Mouse (Mus musculus): ENCODE measurements around the gene Lrguk.
A peak's percentile ranks its signal among the peaks of the same experiment; 100 is the strongest.

Lrguk gene

DNA sequence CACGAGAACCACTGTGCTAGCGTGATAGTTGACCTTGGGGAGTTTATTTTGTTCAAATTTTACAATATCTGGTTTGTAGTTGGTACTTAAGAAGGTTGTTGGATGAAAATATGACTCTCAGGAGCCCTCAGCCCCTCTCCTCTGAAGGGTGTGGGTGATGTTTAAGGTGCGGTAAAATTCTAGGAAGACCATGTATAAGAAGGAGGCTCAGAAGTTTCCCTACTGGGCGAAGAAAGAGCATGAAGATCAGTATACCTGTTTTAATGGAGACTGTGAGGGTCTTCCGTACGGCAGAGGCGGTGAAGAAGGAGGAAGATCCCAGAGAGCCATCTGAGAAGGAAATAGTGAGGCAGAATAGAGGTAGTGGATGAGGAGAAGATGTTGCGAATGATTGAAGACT is 38.0 kb downstream of the Lrguk start:
- DNase-seq: no peak

DNA sequence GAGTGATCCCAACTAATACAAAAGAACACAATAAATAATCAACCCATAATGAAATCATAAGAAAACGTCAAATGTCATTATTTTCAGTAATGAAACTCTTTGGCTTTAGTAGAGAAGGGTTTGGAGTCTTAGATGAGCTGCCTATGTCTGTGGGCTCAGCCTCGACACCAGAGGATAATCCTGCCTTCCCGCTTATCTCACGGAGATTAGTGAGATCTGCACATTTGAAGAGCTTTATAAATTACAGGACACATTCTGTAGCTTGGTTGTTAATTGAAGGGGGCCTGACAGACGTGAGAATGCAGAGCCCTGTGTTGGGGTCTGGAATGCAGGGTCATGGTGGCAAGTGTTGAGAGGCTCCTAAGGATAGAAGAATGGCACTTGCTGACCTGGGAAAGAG is 42.7 kb downstream of the Lrguk start:
- DNase-seq: no peak

DNA sequence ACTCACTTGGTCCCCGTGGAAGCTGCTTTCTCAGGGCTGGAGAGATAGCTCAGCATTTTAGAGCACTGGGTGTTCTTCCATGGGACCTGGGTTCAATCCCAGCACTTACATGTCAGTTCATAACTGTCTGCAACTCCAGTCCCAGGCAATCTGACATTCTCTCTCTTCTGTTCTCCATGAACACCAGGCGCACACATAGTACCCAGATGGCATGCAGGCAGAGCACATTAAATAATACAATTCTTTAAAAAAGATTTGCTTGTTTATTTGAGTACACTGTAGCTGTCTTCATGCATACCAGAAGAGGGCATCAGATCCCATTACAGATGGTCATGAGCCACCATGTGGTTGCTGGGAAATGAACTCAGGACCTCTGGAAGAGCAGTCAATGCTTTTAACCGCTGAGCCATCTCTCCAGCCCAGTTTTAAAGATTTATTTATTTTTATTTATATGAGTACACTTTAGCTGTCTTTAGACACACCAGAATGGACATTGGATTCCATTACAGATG is 44.7 kb downstream of the Lrguk start:
- DNase-seq: no peak

DNA sequence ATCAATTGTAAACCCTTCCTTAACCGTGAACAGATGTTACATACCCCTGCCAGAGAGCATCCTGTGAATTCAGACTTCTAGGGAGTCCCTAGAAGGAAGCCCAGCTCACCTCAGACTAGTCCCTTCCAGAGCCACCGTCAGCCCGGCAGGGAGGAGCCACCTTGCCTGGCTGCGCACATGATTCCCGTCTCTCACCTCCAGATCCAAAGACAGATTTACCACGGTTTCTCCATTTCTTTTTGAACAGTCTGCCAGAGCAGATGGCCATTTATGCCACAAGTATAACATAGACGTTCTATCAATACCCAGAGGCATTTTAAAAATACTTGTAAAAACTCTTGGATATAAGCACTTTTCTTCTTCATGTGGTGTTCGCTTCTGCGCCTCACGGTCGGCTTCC is 46.3 kb downstream of the Lrguk start:
- no peak for DNase-seq

DNA sequence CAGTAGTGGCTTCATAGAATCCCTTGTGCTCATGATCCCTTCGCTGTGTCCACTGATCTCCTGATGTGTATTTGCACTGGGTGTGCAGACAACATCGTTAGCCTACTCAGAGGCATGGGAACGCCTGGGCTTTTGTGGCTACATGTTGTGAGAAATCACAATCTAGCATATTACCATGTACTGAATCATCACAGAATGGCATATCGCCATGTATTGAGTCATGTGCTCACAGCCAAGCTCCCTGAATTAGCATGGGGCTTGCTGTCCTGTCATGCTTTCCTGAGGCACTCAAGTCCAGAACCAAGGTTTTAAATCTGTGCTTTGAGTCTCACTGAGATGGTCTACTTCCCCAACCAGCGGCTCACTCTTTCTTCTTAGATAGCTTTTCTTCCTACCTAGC is 54.2 kb downstream of the Lrguk start:
- no peak for DNase-seq

DNA sequence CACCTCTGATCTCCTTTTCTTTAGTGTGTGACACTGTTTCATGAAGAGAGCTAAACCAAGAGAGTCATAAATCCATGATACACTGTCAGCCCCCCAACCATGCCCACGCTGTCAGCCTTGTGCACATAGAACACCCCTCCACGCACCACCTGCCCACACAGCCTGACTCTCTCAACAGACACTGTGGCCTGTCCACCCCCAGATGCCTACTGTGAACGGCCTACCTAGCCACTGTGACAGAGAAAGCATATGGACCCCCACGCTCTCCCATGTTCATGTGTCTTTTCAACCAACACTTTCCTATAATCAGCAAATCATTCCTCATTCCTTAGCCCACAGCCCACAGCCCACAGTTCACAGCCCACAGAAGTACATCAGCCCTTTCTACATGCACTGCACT is 58.5 kb downstream of the Lrguk start:
- no peak for DNase-seq

DNA sequence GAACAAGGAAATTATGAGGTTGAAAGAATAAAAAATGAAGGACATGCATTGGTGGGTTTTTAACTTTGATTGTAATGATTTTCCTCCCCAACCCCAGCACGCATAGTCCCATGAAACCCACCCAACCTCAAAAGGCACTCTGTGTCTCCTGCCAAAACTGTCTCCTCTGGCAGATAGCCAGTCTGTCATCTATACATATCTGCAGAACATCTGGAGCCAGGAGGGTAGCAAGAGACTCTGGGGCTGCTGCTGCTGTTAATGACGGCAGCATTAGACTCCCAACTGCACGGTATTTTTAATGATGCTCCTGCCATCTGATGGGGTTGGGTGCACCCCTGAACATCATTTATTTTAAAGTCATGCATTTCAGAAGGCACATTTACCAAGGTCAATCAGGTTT is 59.7 kb downstream of the Lrguk start:
- no peak for DNase-seq

DNA sequence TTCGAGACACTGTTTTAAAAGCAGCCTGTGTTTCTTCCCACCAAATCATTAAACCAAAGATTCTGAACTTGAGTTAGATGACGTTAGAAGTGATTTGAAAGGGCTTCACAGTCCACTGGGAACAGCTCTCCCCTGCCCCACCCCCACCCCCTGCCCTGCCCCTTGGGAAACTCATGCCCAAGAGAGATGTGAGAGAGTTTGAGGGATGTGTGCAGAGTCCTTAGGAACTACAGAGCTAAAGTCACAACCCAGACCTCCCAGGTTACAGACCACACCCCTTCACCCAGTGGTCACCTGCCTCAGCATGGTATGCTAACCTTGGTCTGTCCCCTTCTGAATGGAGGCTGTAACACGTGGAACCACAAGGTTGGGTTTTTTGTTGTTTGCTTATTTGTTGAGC is 62.3 kb downstream of the Lrguk start:
- no peak for DNase-seq

DNA sequence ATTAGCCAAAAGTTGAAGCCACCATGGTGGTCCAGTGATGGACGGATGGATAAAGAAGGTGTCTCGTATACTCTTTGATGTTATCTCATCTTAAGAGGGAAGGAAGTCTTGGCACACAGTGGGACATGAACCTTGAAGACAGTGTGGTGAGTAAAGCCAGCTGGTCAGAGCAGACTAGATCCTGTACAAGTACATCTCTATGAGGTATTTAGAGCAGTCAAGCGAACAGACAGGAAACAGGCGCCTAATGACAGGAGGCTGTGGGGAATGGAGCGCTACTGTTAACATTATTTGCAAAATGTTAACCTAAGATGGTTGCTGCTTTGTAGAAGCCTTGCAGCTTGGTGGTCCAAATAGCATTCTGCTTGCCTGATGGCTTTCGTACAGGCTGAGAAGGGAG is 67.0 kb downstream of the Lrguk start:
- no peak for DNase-seq

DNA sequence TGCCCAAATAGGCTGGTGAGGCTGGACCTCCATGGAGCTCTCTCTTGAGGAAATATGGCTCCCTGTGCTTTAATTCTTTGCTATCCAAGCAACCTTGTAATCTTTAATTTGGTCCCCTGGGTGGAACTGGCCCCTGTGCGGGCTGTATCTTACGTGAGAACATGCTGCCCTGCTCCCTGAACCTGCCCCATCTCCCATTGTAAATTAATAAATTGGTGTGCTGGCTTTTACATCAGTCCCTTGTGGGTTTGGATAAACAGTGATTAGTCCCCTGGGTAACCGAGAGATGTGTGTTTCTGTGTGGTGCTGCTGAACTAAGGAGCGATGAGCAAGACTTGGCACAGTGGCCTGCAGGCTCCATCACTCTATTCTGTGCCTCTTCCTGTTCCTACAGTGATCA is 67.7 kb downstream of the Lrguk start:
- no peak for DNase-seq

DNA sequence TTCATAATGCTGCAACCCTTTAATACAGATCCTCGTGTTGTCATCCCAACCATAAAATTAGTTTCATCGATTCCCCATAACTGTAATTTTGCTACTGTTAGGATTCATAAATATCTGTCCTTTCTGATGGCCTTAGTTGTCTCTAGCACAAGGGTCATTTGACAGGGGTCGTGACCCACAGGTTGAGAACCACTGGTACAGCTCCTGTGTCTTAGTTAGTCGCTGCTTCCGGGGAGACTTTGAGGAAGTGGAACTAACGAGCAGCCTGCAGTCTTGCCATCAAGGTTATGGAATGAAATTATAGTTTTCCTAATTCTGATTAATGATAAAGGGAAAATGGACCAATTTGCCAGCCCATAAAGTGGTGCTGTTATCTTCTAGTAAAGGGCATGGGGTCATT is 70.5 kb downstream of the Lrguk start:
- DNase-seq: no peak

DNA sequence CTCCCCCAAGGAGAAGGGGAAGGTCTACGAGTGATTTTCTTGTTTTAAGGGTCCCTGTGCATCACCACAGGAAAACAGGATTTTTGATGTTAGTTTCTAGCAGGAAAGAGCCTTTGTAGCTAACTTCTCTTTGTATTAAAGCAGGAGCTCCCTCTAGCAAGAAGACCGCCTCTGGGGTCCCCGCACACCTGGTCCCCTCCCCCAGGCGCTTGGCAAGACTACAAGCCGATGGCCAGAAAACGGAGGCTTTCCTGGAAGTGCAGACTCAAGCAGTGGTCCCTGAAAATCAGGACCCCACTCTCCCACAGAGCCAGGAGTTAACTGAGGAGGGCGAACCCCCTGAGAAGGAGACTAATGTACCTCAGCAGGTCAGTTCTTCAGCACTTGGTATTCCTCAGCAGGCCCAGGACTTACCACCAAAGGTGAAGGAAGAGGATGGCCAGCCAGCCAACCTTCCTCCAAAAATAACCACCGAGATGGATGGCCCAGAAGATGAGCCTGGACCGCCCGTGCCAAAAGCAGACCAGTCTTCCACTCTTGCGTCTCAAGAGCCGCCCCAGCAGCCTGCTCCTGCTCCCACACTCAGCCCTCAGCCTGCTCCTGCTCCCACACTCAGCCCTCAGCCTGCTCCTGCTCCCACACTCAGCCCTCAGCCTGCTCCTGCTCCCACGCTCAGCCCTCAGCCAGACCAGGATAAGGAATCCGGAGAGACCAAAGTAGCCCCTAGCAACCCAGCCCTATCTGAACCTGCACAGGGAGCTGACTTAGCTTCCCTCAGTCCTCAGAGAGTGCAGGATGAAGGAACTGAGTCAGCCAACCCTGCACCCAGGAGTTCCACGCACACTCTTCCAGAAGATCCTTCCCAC is 72.5 kb downstream of the Lrguk start:
- peak; percentile 35 to 52 for DNase-seq

DNA sequence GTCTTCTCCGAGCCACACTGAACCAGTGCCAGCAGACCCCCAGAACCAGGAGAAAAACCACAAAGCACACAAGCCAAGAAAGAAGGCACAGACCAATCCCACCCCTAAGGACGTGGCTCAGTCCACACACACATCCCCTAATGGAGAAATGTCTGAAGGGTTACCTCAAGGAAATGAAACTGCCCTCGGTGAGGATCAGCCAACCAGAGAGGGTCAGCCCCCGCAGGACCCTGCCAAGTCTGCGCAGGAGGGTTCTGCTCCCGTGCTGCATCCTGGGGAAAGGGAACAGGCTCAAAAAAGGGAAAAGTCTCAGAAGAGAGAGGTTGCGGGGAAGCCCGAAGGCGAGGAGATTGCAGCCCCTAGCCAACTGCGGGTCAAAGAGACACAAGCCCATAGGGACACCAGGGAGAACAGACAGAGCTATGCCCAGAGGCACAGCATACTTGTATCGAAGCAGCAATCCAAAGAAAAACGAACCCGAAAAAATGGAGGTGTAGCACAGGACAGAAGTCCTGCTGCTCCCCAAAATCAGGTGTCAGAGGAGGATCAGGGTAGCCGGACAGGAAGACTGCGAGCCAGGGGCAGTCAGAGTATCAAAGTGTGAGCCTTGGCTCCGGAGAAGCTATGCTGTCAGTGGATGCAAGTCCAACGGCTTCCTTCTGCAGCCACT is 74.1 kb downstream of the Lrguk start:
- no peak for DNase-seq

DNA sequence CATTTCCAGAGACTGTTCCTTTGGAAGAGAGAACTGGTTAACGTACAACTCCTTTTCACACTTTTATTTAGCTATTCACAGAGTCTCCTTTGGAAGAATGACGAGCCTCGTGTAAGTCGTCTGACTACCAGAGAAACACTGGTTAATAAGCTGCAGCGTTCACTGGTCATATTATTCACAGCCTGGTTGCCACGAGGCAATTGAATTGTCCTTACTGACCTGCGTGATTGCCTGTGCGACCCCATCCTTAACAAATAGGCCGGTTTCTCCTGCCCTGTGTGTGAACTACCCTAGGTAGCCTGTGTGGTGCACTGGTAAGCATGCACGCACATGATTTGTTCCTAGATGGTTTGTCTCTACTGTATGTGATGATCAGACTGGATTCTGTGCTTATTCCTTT is 81.3 kb downstream of the Lrguk start:
- no peak for DNase-seq

DNA sequence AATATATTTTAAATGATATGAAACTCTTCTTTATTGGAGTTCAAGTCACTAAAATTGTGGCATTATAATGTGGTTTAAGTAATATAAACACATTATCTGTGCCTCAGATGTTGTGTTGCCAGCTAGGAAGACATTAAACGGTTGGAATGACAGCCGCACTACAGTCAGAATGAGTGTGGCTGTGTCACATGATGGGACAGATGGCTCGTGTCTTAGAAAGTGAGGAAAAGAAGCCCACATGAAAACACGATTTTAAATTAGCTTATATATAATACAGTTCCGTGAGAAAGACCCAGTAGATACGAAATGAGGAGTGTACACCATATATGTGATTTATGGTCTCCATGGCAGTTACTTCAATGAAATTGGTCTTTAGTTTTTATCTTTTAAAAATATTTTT is 82.2 kb downstream of the Lrguk start:
- no peak for DNase-seq

DNA sequence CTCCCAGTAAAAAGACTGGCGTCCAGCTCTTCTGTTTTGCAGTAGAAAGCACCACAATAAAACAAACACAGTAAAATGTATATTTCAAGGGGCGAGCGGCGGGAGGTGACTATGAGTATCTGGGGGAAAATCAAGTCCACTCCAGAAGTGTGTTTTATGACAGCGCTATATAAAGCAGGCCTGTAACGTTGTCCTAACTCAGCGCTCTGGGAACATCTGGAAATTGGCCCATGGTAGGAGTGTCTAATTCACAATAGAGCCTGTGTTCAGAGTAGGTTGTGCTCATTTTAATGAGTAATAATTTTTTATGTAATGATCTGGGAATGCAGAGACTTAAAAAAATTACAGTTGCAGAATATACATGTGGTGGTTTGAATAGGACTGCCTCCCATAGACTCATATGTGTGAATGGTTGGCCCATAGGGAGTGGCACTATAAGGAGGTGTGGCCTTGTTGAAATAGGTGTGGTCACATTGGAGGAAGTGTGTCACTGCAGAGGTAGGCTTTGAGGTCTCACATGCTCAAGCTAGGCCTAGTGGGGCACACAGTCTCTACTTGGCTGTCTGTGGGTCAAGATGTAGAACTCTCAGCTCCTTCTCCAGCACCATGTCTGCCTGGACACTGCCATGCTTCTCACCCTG is 87.7 kb downstream of the Lrguk start:
- no peak for DNase-seq

DNA sequence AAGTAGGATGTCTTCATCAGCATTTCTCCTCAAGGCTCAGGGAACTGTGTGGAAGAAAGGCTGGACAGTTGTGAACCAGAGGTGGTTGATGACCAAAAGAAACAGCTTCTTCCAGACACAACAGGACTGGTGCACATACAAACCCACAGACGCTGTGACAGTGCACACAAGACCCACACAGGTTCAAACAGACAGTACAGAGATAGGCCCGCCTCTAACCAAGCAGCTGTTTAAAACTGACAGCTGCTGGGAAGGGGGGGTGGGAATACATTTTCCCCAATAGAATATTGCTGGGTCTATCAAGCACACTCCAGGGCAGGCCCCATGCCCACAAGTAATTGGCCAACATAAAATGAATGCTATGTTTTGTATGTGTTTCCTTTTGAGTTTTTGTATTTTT is 95.2 kb downstream of the Lrguk start:
- DNase-seq: peak; percentile 36 to 47

DNA sequence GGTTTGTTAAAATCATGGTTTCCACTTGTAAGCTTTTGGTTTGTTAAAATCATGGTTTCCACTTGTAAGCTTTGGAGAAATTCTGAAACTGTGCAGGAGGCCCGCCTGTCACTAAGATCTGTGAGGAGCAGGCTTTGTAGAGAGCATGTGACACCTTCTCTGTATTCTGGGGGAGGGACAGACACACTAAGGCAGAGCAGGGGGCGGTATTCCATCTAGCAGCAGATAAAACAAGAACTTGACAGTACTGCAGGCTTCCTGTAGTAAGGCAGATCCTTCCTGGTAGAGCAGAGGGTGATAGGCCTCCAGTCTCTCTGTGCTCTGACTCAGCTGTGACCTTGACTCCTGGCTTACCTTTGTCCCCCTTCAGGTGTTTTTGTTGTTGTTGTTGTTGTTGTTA is 100.0 kb downstream of the Lrguk start:
- DNase-seq: peak; percentile 35 to 60

DNA sequence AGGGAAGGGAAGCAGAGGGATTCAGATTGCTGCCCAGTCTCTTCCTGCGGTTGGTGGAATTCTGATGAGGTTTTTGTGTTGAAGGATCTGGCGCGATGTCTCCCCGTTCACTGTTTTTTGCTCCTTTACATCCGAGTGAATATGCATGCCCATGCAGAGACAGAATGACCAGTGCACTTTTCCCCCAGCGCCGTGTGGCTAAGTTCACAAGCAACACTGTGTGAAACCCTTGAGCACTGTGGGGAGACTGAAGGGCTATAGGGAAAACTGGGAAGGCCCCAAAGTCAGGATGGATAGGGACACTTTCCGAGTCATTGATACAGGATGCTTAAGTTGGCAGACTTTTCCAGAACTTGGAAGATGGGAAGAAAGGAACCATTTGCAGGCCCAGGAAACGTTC is 103.1 kb downstream of the Lrguk start:
- no peak for DNase-seq

DNA sequence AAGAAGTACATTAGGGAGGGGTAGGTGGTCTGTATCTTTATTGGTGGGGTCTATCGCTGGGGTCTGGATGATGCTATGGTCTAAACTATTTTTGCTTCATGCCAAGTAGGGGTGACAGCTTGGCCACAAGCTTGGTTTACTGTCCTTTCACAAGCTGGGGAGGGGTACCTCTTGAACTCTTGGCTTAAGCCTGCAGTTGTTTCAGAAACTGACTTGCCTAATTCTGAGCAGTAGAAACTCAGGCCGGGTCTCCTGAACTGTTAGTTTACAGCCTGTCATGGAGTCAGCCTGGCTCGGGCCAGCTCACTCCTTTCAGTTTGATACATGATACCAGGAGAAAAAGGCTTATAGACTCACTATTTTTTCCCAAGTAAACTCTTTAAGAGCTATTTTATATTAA is 109.1 kb downstream of the Lrguk start:
- no peak for DNase-seq

DNA sequence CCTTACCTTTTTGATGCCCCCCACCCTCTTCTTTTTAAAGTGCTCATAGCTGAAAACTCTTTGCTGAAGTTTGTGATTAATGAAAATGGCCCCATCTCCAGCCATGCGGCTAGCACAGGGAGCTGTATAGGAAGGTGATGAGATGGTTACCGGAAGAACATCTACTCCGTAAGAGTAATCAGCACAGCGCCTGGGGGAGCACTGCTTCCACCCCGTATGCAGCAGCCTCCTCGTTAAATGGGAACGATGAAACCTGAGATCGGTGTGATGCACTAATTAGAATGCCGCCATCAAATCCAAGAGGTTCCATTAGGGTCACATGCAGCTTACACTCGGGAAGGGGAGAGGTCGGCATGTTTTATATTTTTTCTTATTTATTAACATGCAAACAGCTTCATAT is 113.7 kb downstream of the Lrguk start:
- DNase-seq: no peak

DNA sequence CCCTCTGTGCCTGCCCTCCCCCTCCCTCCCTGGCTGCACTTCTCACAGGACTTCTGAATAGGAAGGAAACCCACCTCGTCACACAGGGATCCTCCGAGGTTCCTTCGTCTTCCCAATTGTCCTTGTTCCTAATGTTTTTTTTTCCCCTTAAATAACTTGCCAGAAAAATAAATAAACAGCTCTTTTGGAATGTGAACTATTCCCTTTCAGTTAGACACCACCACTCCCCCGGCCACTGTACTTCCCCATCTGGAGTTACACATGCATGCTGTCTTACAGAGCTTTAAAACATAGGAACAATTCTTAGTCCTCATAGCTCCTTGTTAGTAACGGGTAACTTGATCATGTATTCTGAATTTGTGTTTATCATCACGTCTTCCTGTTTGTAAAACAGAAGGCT is 116.8 kb downstream of the Lrguk start:
- no peak for DNase-seq

DNA sequence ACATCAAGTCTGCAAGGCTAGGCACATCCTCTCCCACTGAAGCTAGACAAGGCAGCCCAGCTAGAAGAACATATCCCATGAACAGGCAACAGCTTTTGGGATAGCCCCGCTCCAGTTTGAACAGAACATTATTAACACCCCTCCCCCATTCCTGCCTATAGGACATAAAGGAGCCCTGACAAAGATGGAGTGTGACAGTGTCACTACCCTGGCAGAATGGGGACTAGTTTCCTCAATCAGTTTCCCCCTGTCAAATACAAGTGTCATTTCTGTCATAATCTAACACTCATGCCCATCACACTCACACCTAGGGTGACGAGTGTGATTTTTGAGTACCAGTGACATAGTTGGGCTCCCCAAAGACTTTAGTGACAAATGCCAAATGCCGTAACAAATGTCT is 118.8 kb downstream of the Lrguk start:
- no peak for DNase-seq

DNA sequence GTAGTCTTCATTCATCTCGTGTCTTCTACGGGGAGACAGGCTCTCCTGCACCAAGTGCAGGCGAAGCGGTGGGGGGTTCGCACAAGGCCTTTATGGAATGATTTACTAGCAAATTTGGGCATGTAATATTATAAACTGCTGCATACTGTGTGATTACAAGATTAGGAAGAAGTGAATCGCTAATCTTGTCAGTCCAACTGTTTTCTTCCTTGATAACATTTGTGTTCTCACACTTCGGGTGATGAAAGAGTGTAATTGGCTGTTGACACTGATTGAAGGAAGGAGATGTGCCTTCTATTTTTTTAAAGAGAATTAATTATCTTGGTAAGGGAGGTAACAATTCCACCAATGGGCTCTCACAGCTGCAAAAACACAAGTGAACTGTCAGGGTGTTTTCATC is 119.4 kb downstream of the Lrguk start:
- DNase-seq: no peak
